Mouse (Mus musculus) natural killer cell, adult 2 months (primary cell): Measurements from ENCODE around the gene Gps1.
A peak's percentile ranks its signal among the peaks of the same experiment; 100 is the strongest.
"Not testable (repeated sequence)": the region's sequence is repeated elsewhere in the genome, so short reads cannot be mapped to it uniquely, and the experiment has no call there.

ENCODE experiments used
- DNase-seq, 2 experiments: peaks; one replicate each; pipeline ENCODE4 v3.0.0; 2022; ENCODE audit warnings: low spot score in 2 of 2

The Gps1 gene

DNA sequence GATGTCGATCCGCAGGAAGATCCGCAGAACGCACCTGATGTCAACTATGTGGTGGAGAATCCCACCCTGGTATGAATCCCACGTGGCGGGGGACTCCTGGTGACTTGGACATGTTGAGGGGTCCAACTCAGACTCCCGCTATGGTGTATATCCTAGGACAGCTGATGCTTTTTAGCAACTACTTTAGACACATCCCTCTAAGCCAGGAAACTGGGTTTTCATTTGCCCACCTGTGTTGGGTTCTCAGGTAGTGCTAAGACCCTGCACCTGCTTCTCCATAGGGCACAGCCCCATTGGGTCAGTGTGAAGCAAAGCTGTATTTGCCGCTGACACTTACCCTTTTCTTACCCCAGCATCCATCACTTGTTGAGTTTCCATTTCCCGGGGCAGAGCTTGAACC lies 1.1 kb downstream of the Gps1 start:
- no peak for DNase-seq

- not testable (repeated sequence) for DNase-seq
Measured at GRCm38 (mm10) chr11:120788460-120788859, 4.4 kb downstream of the Gps1 start.

DNA sequence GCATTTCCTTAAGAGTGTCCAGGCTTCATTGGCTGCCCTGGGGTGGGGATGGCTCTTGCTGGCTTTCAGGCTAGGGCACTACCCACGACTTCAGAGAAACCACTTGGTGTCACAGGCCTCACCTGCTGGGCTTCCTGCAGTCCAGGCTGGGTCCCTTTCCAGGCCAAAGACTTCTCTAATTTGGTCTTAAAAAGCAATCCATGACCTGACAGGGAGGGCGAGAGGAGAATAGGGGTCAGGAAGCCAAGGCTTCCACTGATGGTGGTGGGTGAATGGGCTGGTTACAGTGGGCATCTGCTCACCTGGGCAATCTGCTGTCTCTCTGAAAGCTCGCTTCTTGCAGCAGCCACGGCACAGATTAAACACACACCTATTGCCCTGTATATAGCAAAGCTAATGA lies 5.3 kb downstream of the Gps1 start:
- no peak for DNase-seq

- no peak for DNase-seq
Measured at GRCm38 (mm10) chr11:120789810-120790209, 5.7 kb downstream of the Gps1 start.

DNA sequence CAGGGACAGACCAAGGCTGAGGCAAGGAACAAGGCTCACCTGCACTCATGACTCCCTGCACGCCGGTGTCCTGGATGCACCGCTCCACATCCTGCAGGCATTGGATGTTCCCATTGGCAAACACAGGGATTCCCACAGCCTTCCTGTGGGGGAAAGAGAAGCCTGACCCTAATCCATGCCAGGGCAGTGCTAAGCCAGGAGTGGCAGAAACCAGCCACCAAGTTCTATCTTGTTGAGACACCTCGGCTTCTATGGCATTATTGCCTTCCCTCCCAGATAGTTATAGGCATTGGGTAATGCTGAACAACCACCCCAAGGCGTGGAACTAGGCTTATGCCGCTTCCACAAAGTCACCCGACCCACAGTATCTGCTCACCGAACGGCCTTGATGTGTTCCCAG lies 8.6 kb downstream of the Gps1 start:
- DNase-seq: no peak

GRCm38 (mm10) chr11:120795756-120796613 lies 11.9 kb downstream of the Gps1 start, which contains the start of gene Dus1l:
Gene Dus1l, minus strand, starts transcription at chr11:120796403.
- DNase-seq: peak; percentile 94 to 96

GRCm38 (mm10) chr11:120796614-120796946 lies 12.5 kb downstream of the Gps1 start:
- DNase-seq: no peak

- DNase-seq: no peak
Measured at GRCm38 (mm10) chr11:120798244-120798643, 14.2 kb downstream of the Gps1 start.

GRCm38 (mm10) chr11:120799316-120799890 lies 15.3 kb downstream of the Gps1 start:
- DNase-seq: no peak

DNA sequence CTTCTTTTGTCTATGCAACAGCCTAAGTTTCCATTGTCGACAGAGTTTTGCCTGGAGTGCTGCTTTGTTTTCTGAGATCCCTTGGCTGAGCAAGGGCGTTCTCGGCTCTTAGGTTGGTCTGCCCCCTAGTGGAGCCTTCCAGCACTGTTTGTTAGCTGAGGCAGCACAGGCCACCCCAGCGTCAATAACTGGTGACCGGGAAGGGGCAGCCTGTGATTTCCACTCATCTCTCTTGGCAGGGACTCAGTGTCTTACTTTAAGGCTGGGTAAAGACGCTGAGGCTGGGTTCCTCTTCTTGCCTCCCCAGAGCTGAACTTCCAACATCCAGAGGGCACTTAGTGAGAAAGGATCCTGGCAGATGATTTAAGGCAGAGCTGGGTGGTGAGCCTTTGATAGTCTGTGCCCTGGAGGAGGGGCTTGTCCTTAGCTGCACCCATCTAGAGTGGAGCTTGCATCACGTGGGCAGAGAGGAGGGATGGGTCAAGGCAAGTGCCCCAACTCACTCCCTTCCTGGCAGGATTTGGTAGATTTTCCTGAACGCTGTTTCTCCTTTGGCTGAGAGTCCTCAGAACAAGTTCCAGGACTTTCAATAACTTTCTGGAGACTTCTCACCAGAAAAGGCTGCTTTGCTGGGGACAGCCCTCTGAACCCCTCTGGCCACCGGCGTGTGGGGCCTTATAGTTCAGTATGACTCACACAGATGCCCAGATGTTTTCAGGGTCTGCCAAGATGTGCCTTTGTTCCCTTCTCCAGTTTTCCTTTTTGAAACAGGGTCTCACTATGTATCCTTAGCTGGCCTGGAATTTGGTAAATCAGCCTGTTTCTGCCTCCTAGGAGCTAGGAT lies 16.2 kb downstream of the Gps1 start:
- peak; percentile 75 to 82 for DNase-seq

- DNase-seq: no peak
Measured at GRCm38 (mm10) chr11:120804274-120804673, 20.2 kb downstream of the Gps1 start.

- no peak for DNase-seq
Measured at GRCm38 (mm10) chr11:120804769-120805168, 20.7 kb downstream of the Gps1 start.

- DNase-seq: no peak
Measured at GRCm38 (mm10) chr11:120805375-120806298, 21.6 kb downstream of the Gps1 start.

DNA sequence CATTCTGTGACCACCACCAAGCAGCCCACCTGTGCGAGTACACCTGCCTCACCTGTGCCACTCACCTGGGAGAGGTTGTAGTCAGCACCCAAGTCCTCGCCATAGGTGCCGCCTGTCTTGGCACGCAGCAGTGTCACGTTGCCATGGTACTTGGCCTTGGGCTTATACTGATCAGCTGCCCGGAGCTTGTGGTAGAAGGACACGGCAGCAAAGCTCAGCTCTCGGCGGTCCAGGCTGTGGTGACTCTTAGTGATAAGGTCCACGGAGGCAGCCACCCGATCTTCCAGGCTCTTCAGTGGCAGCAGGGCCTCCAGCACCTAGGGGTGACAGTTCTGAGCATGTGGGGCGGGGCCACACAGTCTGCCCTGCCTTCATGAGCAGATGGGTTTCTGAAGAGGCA lies 23.9 kb downstream of the Gps1 start:
- DNase-seq: no peak

GRCm38 (mm10) chr11:120812068-120812467 lies 28.0 kb downstream of the Gps1 start:
- DNase-seq: no peak

- DNase-seq: no peak
Measured at GRCm38 (mm10) chr11:120817358-120817757, 33.3 kb downstream of the Gps1 start.

GRCm38 (mm10) chr11:120818251-120818650 lies 34.2 kb downstream of the Gps1 start:
- DNase-seq: no peak

DNA sequence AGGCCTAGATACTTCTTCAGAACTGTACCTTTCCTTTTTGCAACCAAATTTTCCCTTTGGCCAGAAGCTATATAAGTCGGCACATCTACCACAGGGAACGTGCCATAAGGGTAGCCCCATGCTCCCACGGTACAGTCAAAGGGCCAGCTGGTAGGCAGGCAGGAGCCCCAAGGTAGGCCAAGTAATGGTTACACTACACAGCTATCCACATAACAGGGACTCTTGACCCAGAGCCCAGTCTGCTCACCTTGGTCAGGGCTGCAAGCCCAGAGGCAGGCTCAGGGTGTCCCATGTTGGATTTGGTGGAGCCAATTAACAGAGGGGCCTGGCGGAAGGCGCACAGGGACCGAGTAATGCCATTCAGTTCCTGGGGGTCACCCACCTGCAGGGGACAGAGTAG lies 35.5 kb downstream of the Gps1 start:
- DNase-seq: no peak

- DNase-seq: no peak
Measured at GRCm38 (mm10) chr11:120820546-120820945, 36.5 kb downstream of the Gps1 start.

- no peak for DNase-seq
Measured at GRCm38 (mm10) chr11:120821076-120821922, 37.2 kb downstream of the Gps1 start.
